Mouse (Mus musculus) hindlimb bud, embryonic 11.5 days (tissue): Measurements from ENCODE around the gene Ect2l.

ENCODE experiments used
- DNase-seq: peaks from one replicate; pipeline ENCODE4 v3.0.0-alpha.2; 2012; ENCODE audit warnings: low read depth, low spot score; ENCODE audit errors: extremely low spot score

The Ect2l gene

GRCm38 (mm10) chr10:18082772-18083171 lies 127.9 kb downstream of the Ect2l start:
- DNase-seq: no peak

- no peak for DNase-seq
Observed at GRCm38 (mm10) chr10:18081536-18081935, 129.2 kb downstream of the Ect2l start.
